Mouse (Mus musculus): ENCODE data around the gene Csf1.

Csf1 gene

GRCm38 (mm10) chr3:107778016-107778415, 17.7 kb upstream of the Csf1 start:
- DNase-seq, result no peak

DNA sequence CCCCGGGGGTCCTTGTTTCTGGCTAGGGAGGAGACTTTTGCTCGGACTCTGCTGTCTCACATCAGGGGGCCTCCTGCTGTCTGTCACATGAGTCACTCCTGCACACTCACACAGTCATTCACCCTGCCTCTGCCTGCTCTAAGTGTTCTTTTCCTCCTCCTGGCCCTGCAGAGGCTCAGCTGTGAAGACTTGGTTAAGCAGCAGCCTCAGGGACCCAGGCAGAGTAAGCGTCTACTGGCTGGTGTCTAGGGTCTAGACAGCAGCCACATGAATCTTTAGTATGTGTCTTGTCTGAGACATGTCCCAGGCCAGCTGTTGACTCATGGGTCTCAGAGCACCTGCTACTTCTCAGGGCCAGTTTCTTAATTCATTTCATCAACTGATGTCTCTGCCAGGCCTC, 16.0 kb upstream of the Csf1 start:
- no peak for DNase-seq

DNA sequence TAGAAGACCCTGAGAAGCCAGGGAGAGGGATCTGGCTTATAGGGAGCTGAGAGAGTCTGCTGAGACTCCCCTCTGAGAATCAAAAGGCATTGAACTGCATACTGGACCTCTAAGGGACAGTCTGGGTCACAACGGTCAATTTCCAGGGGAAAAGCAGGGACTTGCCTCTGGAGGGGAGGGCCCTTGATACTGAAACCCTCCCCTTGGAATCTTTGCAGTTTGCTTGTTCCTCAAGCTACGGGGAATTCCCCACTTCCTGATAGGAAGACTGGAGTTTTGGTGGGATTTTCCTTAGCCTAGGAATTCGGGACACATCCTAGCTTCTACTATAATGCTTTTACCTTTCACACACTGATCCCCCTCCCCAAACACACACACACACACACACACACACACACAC, 15.5 kb upstream of the Csf1 start:
- DNase-seq, result no peak

GRCm38 (mm10) chr3:107775056-107775455, 14.8 kb upstream of the Csf1 start:
- no peak for DNase-seq

DNA sequence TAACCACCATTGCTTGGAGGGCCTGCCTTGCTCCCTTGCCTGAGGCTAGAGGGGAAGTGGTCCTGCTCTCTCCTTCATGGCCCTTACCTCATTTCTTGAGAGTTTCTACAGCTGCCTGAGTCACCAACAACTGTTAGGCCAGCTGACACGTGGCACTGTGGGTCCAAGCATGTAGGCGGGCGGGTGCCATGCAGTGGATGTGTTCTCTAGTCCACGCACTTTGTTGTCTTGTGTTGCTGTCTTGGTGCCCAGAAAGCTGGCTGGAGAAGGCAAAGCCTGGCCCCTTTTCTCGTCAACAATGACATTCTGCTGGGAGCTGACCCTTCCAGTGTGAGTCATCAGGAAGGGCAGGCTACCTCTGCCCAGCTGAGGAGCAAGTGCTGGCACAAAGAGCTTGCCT, 12.6 kb upstream of the Csf1 start:
- no peak for DNase-seq

GRCm38 (mm10) chr3:107769692-107770091, 9.4 kb upstream of the Csf1 start:
- no peak for DNase-seq

GRCm38 (mm10) chr3:107768104-107768989, 8.1 kb upstream of the Csf1 start:
- DNase-seq, result no peak

GRCm38 (mm10) chr3:107766804-107767203, 6.5 kb upstream of the Csf1 start:
- DNase-seq, result no peak

DNA sequence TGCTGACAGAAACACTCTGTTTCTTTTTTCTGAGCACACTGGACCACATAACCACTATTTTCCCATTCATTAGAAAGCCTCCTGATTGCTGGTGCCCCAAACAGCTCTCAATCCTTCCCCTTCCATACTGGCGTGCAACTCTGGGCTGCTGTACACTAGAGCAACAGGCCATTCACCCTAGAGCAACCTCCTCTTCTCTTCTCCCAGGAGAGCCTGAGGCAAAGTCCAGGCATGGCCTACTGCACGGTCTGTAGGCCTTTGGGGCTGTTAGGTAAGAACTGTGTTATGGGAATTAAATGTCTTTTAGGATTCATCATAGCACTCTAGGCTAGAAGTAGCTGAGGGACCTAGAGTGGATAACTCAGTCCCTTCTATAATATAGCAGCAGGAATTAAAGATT, 5.7 kb upstream of the Csf1 start:
- no peak for DNase-seq

DNA sequence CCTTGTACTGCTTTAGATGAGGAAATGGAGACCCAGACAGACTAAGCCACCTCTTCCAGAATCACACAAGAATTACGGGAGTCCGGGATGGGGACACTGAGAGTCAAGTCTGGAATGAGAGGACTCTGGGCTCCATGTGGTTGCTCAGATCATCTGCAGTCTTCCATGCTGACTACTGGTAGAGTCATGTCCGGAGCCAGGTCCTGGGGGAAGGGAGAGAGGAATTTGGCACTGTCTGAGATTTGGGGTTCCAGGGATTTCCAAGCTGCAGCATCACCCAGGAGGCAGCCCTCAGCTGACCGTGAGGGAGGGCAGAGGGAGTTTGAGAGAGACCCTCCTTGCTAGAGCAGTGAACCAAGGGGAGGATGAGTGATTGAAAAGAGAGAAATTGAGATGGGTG, 3.3 kb upstream of the Csf1 start:
- no peak for DNase-seq

DNA sequence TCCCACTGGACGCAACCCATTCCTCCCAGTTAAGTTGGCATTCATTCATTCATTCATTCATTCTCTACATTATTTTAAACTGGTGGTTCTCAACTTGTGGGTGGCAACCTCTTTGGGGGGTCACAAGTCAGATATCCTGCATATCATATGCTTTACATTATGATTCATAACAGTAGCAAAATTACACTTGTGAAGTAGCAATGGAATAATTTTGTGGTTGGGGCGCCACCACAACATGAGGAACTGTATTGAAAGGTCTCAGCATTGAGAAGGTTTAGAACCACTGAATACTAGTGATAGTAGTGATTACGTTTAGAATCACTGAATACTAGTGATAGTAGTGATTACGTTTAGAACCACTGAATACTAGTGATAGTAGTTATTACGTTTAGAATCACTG, 1.2 kb upstream of the Csf1 start:
- no peak for DNase-seq

GRCm38 (mm10) chr3:107760771-107761170, 502 bp upstream of the Csf1 start:
- DNase-seq, result no peak

DNA sequence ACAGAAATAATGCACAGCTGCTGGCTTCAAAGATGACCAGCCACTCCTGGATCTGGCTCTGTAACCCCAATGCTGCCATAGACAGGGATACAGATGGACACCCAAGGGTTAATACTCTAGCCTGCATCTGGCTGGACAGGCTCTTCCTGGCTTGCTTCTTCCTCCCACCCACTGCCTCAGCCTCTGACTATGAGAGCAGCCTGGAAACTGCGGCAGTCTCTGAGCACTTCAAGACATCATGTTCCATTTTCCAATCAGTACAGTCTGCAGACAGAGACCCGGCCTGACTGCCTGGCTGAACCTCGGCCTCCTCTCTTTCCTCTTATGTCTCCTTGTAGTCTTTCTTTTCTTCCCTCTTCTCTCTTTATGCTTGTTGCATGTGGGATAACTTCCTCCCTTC, 1.6 kb downstream of the Csf1 start:
- DNase-seq, result no peak

DNA sequence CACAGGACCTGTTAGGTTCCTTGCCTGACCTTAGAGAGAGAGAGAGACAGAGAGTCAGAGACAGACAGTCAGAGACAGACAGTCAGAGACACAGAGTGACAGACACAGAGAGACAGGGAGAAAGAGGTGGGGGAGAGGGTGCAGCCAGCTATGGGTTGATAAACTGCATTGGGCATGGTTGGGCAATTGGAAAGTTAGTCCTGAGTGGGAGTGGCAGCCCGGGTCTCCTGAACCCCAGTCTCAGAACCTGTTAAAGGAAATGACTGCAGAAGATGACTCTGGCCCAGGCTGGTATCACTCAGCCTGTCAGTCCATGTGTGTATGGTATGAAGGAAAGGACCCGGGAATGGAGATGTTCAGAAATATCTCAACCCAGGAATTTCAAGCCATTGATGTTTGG, 2.1 kb downstream of the Csf1 start:
- DNase-seq, result no peak

DNA sequence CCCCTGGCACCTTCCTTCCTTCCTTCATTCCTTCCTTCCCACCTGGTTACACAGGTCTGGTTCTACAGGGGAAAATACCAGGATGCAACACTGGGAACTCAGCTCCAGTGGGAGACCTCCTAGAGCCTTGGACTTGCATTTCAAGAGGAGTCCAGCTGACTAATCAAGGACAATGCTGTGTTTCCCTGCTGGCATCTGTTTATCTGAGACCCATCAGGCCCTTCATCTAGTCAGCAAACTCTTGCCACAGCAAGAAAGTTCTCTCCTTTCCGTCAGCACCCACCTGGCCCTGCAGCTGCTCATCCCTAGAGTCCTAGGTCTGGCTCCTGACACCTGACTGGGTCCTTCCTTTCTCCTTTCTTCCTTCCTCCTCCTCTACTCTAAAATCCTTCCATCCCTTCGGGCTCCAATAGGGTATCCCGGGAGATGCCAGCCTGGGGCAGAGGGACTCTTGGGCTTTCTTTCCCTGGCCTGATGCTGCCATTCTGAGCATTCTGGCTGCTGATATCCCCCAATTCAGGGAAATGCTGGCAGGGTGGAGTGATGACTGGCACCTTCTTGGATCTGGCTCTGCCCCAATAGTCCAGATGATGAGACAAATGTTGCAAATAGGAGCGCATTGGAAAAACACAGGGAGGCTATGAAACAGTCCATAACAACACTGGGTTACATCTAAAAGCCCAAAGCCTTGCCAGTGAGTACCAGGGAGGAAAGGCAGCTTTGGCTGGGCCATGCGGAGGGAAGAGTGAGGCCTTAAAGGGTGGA, 2.7 kb downstream of the Csf1 start:
- no peak for DNase-seq

- no peak for DNase-seq
Observed at GRCm38 (mm10) chr3:107756481-107756866, 3.8 kb downstream of the Csf1 start.

DNA sequence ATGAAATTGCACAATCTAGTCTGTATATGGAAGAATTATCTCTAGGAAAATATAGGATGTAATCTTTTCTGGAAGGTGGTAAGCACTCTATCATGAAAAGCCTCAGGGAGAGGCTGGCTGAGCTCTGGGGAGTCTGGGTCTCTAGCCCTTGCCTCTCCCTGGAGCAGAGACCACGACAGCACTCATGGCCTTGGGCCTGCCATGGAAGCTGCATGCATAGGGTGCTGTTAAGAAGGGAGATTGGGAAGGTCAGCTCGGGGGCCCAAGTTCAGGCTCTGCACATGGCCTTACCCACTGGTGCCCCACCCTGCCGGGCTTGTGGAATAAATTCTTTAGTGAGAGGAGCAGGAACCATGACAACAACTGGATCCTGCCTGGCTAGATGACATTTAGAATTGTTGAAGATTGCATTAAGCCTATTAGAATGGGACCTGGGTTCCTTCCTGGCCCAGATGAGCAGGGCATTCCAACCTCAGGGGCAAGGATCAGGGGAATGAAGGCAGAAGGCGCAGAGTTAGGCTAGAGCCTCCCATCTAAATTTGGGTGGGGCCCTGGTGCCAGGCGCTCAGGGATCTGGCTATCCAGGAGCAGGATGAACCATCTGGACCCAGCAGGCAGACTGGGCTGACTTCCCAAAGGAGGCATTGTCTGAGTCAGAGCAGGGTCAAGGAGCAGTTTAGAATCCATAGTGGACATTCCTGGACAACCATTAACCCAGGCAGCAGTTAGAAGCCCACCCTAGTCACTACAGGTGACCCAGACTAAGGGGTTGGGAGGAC, 4.4 kb downstream of the Csf1 start:
- no peak for DNase-seq

DNA sequence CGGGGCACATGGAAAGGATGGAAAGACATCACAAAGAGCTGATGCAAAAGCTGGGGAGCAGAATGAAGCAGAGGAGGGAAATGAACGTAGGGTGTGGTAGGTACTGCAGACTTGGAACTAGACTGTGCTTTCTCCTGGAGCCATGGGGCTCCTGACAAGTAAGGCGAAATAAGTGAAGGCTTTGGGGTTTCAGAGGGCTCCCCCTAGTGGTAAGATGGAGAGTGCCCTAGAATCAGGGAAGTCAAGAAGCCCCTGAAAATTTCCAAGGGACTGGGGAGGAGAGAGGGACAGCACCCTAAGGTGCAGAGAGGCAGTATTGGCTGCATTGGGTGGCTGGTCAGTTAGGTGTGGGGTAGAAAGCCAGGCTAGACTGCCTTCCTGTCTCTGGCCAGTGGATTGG, 5.6 kb downstream of the Csf1 start:
- DNase-seq, result no peak

DNA sequence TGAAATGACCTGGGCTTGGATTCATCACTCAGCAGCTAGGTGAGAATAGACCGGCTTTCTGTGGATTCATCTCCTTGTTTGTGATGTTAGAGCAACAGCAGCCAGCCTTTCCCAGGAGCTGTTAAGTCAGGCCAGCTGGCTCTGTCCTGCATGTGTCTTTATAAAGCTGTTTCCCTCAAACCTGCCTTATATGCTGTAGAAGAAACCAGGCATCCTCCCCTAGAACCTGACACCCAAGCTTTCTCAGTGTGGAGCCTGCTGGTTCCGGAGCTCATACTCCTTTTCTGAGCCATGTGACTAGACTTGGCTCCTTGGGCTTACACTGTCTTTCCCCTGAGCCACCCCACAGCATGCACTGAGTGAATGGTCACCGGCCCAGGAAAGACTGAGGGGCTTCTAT, 8.7 kb downstream of the Csf1 start:
- no peak for DNase-seq

GRCm38 (mm10) chr3:107750775-107751540, 9.3 kb downstream of the Csf1 start:
- no peak for DNase-seq

DNA sequence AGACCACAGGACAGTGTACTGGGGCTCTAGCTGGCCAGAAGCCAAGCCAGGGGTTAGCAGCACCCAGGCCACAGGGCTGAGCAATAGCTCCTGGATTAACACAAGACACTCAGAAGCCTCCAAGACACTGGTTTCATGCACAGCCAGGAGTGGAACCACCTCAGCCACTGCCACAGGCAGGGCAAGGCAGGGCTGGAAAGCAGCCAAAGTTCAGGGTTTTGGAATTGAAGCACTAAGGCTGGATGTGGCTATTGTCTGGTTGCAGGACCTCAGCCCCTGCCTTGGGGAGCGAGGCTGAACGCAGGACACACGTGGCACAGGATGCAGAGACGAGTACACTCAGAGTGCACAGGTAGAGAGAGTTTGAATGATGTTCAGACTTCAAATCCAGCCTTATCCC, 10.8 kb downstream of the Csf1 start:
- DNase-seq, result no peak

DNA sequence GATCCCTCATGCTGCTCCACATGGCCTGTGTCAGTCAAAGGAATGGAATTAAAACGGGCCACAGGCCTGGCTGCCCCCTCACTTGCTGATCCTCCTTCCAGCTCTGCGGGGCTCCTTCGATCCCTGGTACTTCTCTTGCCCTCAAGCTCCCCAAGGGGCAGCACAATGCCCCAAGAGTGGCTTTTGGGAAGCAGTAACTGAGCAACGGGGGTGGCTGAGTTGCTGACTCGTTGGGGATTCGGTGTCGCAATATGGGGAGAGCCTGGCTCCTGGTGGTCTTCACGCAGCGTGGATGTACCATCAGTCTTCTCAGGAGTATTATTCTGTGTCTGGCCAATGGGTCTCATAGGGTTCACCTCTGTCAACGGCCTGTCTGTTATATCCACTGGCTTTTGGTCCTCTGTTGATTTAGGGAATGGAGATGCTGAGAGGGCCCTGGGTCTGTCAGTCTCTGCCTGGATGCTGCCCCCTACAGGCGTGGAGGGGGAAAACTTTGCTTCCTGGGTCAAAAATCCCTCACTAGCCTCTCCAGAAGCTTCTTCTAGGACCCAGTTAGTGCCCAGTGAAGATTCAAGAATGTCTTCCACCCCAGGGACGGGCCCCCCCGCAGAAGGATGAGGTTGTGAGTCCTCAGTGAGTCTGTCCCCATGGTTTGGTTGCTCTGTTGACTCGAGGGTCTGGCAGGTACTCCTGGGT, 11.9 kb downstream of the Csf1 start:
- DNase-seq, result no peak
